Mouse (Mus musculus) ZHBTc4 (cell line): Measurements from ENCODE around the gene Gm20532.

Experiments used
- DNase-seq: peaks from one replicate; pipeline ENCODE4 v3.0.0-alpha.2; 2011; ENCODE audit warnings: low read depth, low spot score

The Gm20532 gene

GRCm38 (mm10) chr2:26643942-26644341, 57.5 kb downstream of the Gm20532 start:
- DNase-seq: peak; percentile 82

- peak; percentile 86 for DNase-seq
Measured at GRCm38 (mm10) chr2:26646643-26647293, 60.3 kb downstream of the Gm20532 start.

GRCm38 (mm10) chr2:26654687-26655086, 68.2 kb downstream of the Gm20532 start:
- DNase-seq: no peak

DNA sequence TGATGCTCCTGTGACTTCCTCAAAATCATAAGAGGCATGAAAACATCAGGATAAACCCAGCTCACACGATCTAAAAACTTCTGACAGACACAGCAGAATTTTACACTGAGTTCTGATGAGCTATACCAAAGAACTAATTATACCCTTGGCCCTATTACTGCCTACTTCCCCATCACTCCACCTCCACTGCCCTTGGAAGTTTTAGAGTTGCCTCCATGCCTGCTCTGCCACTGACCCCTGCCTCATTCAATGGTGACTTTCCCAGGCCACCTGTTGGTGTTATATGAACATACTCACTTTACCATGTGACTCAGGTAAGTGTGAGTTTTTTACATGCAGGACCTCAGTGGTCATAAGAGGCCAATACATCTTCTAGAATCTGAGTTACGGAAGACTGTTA, 71.0 kb downstream of the Gm20532 start:
- no peak for DNase-seq

DNA sequence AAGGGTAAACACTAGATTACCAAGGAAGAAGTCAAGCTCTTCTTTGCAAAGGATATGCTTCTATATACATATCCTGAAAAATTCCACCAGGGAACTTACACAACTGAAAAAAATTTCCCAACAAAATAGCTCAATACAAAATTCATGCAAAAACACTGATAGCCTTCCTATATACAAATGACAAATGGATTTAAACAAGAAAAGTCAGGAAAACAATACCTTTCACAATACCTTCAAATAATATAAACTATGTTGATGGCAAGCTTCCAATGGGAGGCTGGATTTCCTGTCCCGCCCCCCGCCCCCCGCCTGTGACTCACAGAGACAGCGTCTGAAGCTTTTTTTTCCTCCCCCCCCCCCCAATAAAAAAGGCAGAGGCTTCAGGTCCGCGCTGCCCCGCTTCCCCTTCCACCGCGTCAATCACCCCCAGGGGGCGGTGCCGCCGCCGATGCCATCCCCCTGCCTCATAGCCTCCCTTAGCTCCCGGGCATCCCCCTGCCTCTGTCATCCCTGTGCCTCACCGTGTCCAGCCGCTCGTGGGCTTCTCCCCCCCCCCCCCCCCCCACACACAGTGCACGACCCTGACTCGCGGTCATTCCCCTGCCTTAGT, 74.8 kb downstream of the Gm20532 start:
- DNase-seq: peak; percentile 53

DNA sequence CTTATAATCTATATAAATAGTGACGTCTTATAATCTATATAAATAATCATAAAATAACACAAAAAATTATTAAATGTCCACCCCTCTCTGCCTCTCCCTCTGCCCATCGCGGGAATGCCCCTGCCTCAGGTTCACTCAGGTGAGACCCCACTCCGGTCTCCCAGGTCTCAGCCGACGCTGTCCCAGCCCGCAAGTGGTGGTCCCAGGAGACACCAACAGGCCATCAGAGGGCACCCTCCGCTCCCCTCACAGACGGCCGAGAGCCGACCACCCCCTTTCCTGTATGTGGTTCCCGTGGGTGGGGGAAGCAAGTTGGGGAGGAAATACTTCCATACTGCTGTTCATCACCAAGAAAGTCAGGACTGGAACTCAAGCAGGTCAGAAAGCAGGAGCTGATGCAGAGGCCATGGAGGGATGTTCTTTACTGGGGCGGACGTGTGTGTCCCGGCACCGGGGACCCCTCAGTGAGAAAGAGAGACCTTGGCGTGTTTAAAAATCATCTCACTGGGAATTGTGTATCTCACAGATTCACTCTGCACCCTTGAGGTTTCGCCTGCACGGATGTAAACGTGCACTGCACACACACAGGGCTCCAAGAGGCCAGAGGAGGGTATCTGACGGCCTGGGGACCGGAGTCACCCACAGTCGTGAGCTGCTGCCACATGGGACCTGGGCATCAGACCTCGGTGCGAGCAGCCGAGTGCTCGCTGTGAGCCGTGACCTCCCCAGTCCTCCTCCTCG, 75.5 kb downstream of the Gm20532 start:
- no peak for DNase-seq

DNA sequence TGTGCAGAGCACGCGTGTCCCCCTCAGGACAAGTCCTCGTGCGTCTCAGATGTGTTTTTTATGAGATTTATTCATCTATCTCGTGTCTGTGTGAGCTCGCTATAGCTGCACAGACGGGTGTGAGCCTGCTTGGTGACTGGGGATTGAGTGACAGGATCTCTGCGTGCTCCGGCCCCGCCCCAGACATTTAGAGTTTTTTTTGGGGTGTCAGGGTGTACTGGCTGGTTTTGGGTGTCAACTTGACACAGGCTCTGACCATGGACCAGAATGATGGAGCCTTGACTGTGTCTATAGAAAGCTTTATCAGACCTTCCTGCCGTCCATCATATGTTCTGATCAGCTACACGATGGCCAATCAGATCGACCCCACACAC, 76.1 kb downstream of the Gm20532 start:
- DNase-seq: no peak

GRCm38 (mm10) chr2:26663112-26663511, 76.7 kb downstream of the Gm20532 start:
- DNase-seq: no peak

DNA sequence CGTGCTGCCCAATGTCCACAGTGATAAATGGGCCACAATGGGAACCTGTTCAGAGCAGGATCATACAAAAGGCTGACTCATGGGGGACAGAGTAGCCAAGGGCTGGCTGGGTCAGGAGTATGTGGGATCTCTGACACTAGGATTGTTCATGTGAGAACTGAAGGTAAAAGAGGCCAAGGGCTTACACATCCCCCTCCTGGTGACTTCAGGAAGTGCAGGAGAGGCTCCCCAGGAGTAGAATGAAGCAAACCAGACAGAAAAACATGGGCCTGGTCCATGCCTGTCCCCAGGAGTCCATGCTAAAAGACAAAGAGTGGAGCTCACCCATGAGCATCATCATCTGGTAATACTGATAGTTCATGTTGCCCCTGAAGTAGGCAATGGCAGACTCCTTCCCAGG, 77.1 kb downstream of the Gm20532 start:
- peak; percentile 78 for DNase-seq

DNA sequence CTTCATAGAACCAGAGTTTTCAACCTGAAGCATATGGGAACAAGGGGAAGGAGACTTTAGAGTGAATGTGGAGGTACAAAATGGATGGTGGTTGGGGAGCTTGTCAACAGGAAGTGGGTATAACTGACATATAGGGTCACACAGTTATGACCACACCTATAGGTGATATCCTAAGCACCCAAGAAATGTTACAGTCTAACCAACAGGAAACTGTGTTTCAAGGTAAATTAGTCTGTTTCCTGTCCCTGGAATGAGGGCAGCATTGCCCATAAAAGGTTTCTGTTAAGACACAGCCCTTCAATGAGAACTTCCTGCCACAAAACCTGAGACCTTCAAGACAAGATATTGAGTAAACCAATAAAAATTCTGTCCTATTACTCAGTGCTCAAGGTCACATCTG, 82.3 kb downstream of the Gm20532 start:
- DNase-seq: no peak

DNA sequence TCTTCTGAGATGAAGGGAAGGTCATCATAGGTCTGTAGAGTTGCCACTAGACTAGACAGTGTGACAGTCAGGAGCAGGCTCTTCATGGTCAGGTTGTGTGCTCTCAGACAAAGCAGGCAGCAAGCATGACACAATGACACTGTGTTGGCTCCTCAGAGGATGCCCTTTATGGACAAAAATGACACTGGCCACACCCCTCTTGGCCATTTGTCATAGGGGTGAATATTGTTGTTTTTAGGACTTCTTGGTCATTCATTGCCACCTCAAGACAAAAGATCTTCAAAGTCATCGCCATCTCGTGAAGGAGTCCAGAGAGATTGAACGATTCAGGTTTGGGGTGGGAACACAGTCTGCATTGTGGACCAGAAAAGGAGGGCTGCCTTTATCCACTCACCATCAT, 84.7 kb downstream of the Gm20532 start, which contains the start of gene Lcn4:
Lcn4 (minus strand) TSS at position 101 of the 400 bp plus-strand sequence.
- DNase-seq: no peak
